Mouse (Mus musculus) limb, embryonic 15.5 days (tissue): Measurements from ENCODE around the gene Stx17. TPM values are rescaled to one million over a fixed set of nuclear protein-coding genes. Genes with fewer than 3 reads are reported as not detected.
A peak's percentile ranks its signal among the peaks of the same experiment; 100 is the strongest.

ENCODE experiments used
- ATAC-seq: fragments of 200-750 bp; cut with Nextera tagmentation; 2 replicates; pipeline ENCODE4 v1.8.0; 2017; ENCODE audit warnings: low read depth, moderate TSS enrichment; ENCODE audit not compliant: insufficient number of reproducible peaks, low FRiP score, low TSS enrichment
- H3K27ac ChIP-seq: fragments of 300-500 bp; sonication (generic); 2 replicates; pipeline ENCODE4 v1.5.1; 2015; ENCODE audit warnings: moderate library complexity, mild to moderate bottlenecking, inconsistent platforms
- H3K27me3 ChIP-seq: fragments of 300-500 bp; sonication (generic); 2 replicates; pipeline ENCODE4 v1.6.1; 2015; ENCODE audit warnings: inconsistent platforms
- H3K36me3 ChIP-seq: fragments of 300-500 bp; sonication (generic); 2 replicates; pipeline ENCODE4 v1.6.1; 2015; ENCODE audit warnings: inconsistent platforms
- H3K4me1 ChIP-seq: fragments of 300-500 bp; sonication (generic); 2 replicates; pipeline ENCODE4 v1.6.1; 2015; ENCODE audit warnings: inconsistent platforms
- H3K4me2 ChIP-seq: fragments of 300-500 bp; sonication (generic); 2 replicates; pipeline ENCODE4 v1.6.1; 2015; ENCODE audit warnings: mild to moderate bottlenecking, inconsistent platforms
- H3K4me3 ChIP-seq: fragments of 300-500 bp; sonication (generic); 2 replicates; pipeline ENCODE4 v1.5.1; 2015; ENCODE audit warnings: mild to moderate bottlenecking, inconsistent platforms
- H3K9ac ChIP-seq: fragments of 300-500 bp; sonication (generic); 2 replicates; pipeline ENCODE4 v1.6.1; 2015; ENCODE audit warnings: inconsistent platforms
- H3K9me3 ChIP-seq: fragments of 300-500 bp; sonication (generic); 2 replicates; pipeline ENCODE4 v1.6.1; 2016; ENCODE audit warnings: inconsistent platforms
- WGBS: fragments of 180-500 bp; shearing (Covaris S2); methylation state at CpG from one replicate; pipeline ENCODE4 v1.1.7; 2015; 5-methylcytosine and 5-hydroxymethylcytosine counted together
- microRNA counts: library from miRNA; unstranded; fragments of <30 nt; microRNA quantifications from one replicate; lab custom pipeline; 2016
- microRNA-seq: library from miRNA; unstranded; fragments of <30 nt; microRNA quantifications from one replicate; pipeline ENCODE4, GENCODE M21; 2016
- polyA plus RNA-seq: library from polyadenylated mRNA; unstranded; fragments of >200 nt; fragmentation: Nextera tagmentation; extraction: Ambion mirVana; gene quantifications from 2 replicates; pipeline ENCODE4 v1.2.1, GENCODE M21; 2015

The Stx17 gene
- polyA plus RNA-seq, 1 experiment from 2014 or later = 35.6 TPM

GRCm38 (mm10) chr4:48180922-48181321, 56.2 kb downstream of the Stx17 start:
- no peak overlapping the region for H3K9ac ChIP-seq
- no peak for ATAC-seq

GRCm38 (mm10) chr4:48181366-48181765, 56.7 kb downstream of the Stx17 start:
- ATAC-seq = no peak
- H3K4me3 ChIP-seq = no peak overlapping the region
- no peaks in the 10 kb centered on the region for H3K9me3 ChIP-seq
- no peak overlapping the region for H3K27ac ChIP-seq
- no peaks in the 10 kb centered on the region for H3K4me1 ChIP-seq
- H3K27me3 ChIP-seq = no peaks in the 10 kb centered on the region
- H3K9ac ChIP-seq = no peak overlapping the region
- WGBS = 58% methylated on average over 6 of the region's 6 CpGs
- peaks cover 11% of the 10 kb centered on the region; the same call in 1 of the 2 replicates for H3K36me3 ChIP-seq
- no peak overlapping the region for H3K4me2 ChIP-seq

More at GRCm38 (mm10) chr4:48180922-48181321, 56.2 kb downstream of the Stx17 start:
- H3K4me2 ChIP-seq = no peak overlapping the region
- H3K27ac ChIP-seq = no peak overlapping the region
- H3K9me3 ChIP-seq = no peaks in the 10 kb centered on the region
- 33% methylated on average over 2 of the region's 2 CpGs for WGBS
- no peaks in the 10 kb centered on the region for H3K27me3 ChIP-seq
- H3K4me1 ChIP-seq = no peaks in the 10 kb centered on the region
- no peak overlapping the region for H3K4me3 ChIP-seq
- H3K36me3 ChIP-seq = peaks cover 11% of the 10 kb centered on the region; the same call in 1 of the 2 replicates

GRCm38 (mm10) chr4:48182115-48182806, 57.5 kb downstream of the Stx17 start:
- Histone ChIP-seq H3K27ac (no peak overlapping the region), H3K27me3 (no peaks in the 10 kb centered on the region), H3K4me2 (no peak overlapping the region), H3K9me3 (no peaks in the 10 kb centered on the region), H3K36me3 (peaks cover 11% of the 10 kb centered on the region; the same call in 1 of the 2 replicates), H3K9ac (no peak overlapping the region), H3K4me3 (no peak overlapping the region), H3K4me1 (no peaks in the 10 kb centered on the region)
- 87% methylated on average over 8 of the region's 8 CpGs for WGBS
- no peak for ATAC-seq

- Histone ChIP-seq H3K9ac (no peak overlapping the region), H3K36me3 (peaks cover 19% of the 10 kb centered on the region), H3K27ac (no peak overlapping the region), H3K27me3 (no peaks in the 10 kb centered on the region), H3K9me3 (no peaks in the 10 kb centered on the region), H3K4me3 (no peak overlapping the region), H3K4me2 (no peak overlapping the region), H3K4me1 (no peaks in the 10 kb centered on the region)
- WGBS = 90% methylated on average over 3 of the region's 3 CpGs
- ATAC-seq = no peak
These were observed 73.2 kb downstream of the Stx17 start for GRCm38 (mm10) chr4:48197925-48198324.

- no peak for ATAC-seq
- no peaks in the 10 kb centered on the region for H3K27me3 ChIP-seq
- 67% methylated on average over 8 of the region's 8 CpGs for WGBS
- peaks cover 23% of the 10 kb centered on the region for H3K36me3 ChIP-seq
- no peaks in the 10 kb centered on the region for H3K4me1 ChIP-seq
- H3K27ac ChIP-seq = no peak overlapping the region
- H3K9me3 ChIP-seq = no peaks in the 10 kb centered on the region
- H3K4me2 ChIP-seq = no peak overlapping the region
- no peak overlapping the region for H3K4me3 ChIP-seq
- H3K9ac ChIP-seq = no peak overlapping the region
These were observed 73.7 kb downstream of the Stx17 start for GRCm38 (mm10) chr4:48198447-48198846.

- H3K4me2 ChIP-seq = no peak overlapping the region
- peaks cover 27% of the 10 kb centered on the region for H3K36me3 ChIP-seq
- H3K27ac ChIP-seq = no peak overlapping the region
- H3K4me1 ChIP-seq = no peaks in the 10 kb centered on the region
- no peak overlapping the region for H3K4me3 ChIP-seq
- H3K9ac ChIP-seq = no peak overlapping the region
- H3K27me3 ChIP-seq = no peaks in the 10 kb centered on the region
- WGBS = 85% methylated on average over 4 of the region's 4 CpGs
- H3K9me3 ChIP-seq = no peaks in the 10 kb centered on the region
- ATAC-seq = no peak
These were observed 78.8 kb downstream of the Stx17 start for GRCm38 (mm10) chr4:48203564-48203963.

GRCm38 (mm10) chr4:48225173-48225572, 100.5 kb downstream of the Stx17 start:
- no peaks in the 10 kb centered on the region for H3K27me3 ChIP-seq
- ATAC-seq = no peak
- no peak overlapping the region for H3K9ac ChIP-seq
- no peak overlapping the region for H3K4me2 ChIP-seq
- no peak overlapping the region for H3K4me3 ChIP-seq
- H3K4me1 ChIP-seq = no peaks in the 10 kb centered on the region
- WGBS = 32% methylated on average over 2 of the region's 2 CpGs
- H3K36me3 ChIP-seq = no peaks in the 10 kb centered on the region
- H3K27ac ChIP-seq = no peak overlapping the region
- no peaks in the 10 kb centered on the region for H3K9me3 ChIP-seq

- Histone ChIP-seq H3K9ac (no peak overlapping the region), H3K9me3 (no peaks in the 10 kb centered on the region), H3K27ac (no peak overlapping the region), H3K36me3 (no peaks in the 10 kb centered on the region), H3K4me3 (no peak overlapping the region), H3K27me3 (no peaks in the 10 kb centered on the region), H3K4me2 (no peak overlapping the region), H3K4me1 (no peaks in the 10 kb centered on the region)
- no peak for ATAC-seq
- WGBS = 45% methylated on average over 3 of the region's 3 CpGs
These were observed 100.9 kb downstream of the Stx17 start for GRCm38 (mm10) chr4:48225604-48226003.

GRCm38 (mm10) chr4:48226800-48227199, 102.1 kb downstream of the Stx17 start:
- WGBS = 51% methylated on average over 3 of the region's 3 CpGs
- no peak overlapping the region for H3K4me3 ChIP-seq
- H3K27me3 ChIP-seq = no peaks in the 10 kb centered on the region
- no peaks in the 10 kb centered on the region for H3K4me1 ChIP-seq
- no peaks in the 10 kb centered on the region for H3K36me3 ChIP-seq
- no peak for ATAC-seq
- H3K27ac ChIP-seq = no peak overlapping the region
- H3K9ac ChIP-seq = no peak overlapping the region
- H3K4me2 ChIP-seq = no peak overlapping the region
- H3K9me3 ChIP-seq = no peaks in the 10 kb centered on the region

MicroRNAs encoded within 50 kb of the gene (microRNA counts, 519-probe panel; counts per million panel counts)
- 2,267 counts per million, percentile 44 among the panel's probes with 10 or more counts for microRNA mmu-miR-1958 (lab: Ali Mortazavi, UCI)

Small RNA genes lying within 50 kb of the gene (microRNA-seq; reads per million reads assigned to microRNA genes)
- not detected for gene Mir1958

Other genes with a start within 250 kb of the Stx17 start
- gene Nr4a3, start 79.8 kb upstream of the Stx17 start, polyA plus RNA-seq = 0.09 and 0.38 TPM in 2 replicates
- 118 TPM in 2 replicates for gene Erp44, start 154.6 kb downstream of the Stx17 start, polyA plus RNA-seq
- 9.3 and 10.2 TPM in 2 replicates for gene Invs, start 154.8 kb downstream of the Stx17 start, polyA plus RNA-seq